Mouse (Mus musculus) forebrain, embryonic 14.5 days (tissue): ENCODE measurements around the gene Pik3r1. TPM values are rescaled to one million over a fixed set of nuclear protein-coding genes. Genes with fewer than 3 reads are reported as not detected.

ENCODE experiments used
- ATAC-seq: fragments of 200-750 bp; cut with Nextera tagmentation; 2 replicates; pipeline ENCODE4 v1.8.0; 2017; ENCODE audit warnings: mild to moderate bottlenecking, moderate library complexity
- DNase-seq: peaks from one replicate; pipeline ENCODE4 v3.0.0-alpha.2; 2015; ENCODE audit warnings: low spot score
- H3K27ac ChIP-seq: fragments of 300-500 bp; sonication (generic); 2 replicates; pipeline ENCODE4 v1.5.1; 2014; ENCODE audit warnings: low read depth, mild to moderate bottlenecking, control low read depth, low read length, moderate library complexity
- H3K27me3 ChIP-seq: fragments of 300-500 bp; sonication (generic); replicated peaks from 2 replicates; pipeline ENCODE4 v1.6.1; 2014; ENCODE audit warnings: low read length, control low read depth, mixed read lengths; ENCODE audit not compliant: control insufficient read depth, insufficient read depth
- H3K36me3 ChIP-seq: fragments of 300-500 bp; sonication (generic); 2 replicates; pipeline ENCODE4 v1.6.1; 2014; ENCODE audit warnings: low read length, control low read depth; ENCODE audit not compliant: control insufficient read depth, insufficient read depth
- H3K4me1 ChIP-seq: fragments of 300-500 bp; sonication (generic); 2 replicates; pipeline ENCODE4 v1.6.1; 2014; ENCODE audit warnings: antibody characterized with exemption, low read length, control low read depth; ENCODE audit not compliant: control insufficient read depth, insufficient read depth
- H3K4me2 ChIP-seq: fragments of 300-500 bp; sonication (generic); 2 replicates; pipeline ENCODE4 v1.6.1; 2014; ENCODE audit warnings: mild to moderate bottlenecking, control low read depth, low read length
- H3K4me3 ChIP-seq: fragments of 300-500 bp; sonication (generic); 2 replicates; pipeline ENCODE4 v1.5.1; 2014; ENCODE audit warnings: low read depth, low read length, control low read depth
- H3K9ac ChIP-seq: fragments of 300-500 bp; sonication (generic); 2 replicates; pipeline ENCODE4 v1.6.1; 2014; ENCODE audit warnings: mild to moderate bottlenecking, low read length, control low read depth, moderate library complexity
- H3K9me3 ChIP-seq: fragments of 300-500 bp; sonication (generic); replicated peaks from 2 replicates; pipeline ENCODE4 v1.6.1; 2016; ENCODE audit warnings: low read length, control low read depth, mixed read lengths; ENCODE audit not compliant: control insufficient read depth
- WGBS: fragments of 180-500 bp; shearing (Covaris S2); extraction: QIAGEN DNeasy Blood & Tissue Kit; methylation state at CpG from one replicate; pipeline ENCODE4 v1.1.7; 2014; 5-methylcytosine and 5-hydroxymethylcytosine counted together
- polyA plus RNA-seq: library from polyadenylated mRNA; unstranded; fragments of >200 nt; fragmentation: Nextera tagmentation; extraction: Ambion mirVana; gene quantifications from 2 replicates; pipeline ENCODE4 v1.2.1, GENCODE M21; 2014

The Pik3r1 gene
- polyA plus RNA-seq, 1 experiment from 2014 or later = 26.8 TPM

- no peak for ATAC-seq
- H3K36me3 ChIP-seq = no peaks in the 10 kb centered on the region
Measured at GRCm38 (mm10) chr13:101635837-101636236, 132.2 kb downstream of the Pik3r1 start.

GRCm38 (mm10) chr13:101634420-101634819 is 133.6 kb downstream of the Pik3r1 start:
- H3K36me3 ChIP-seq = no peaks in the 10 kb centered on the region
- no peak overlapping the region for H3K27ac ChIP-seq
- H3K9ac ChIP-seq = no peak overlapping the region
- ATAC-seq (no peak), DNase-seq (no peak)
- H3K27me3 ChIP-seq = no peaks in the 10 kb centered on the region
- H3K4me2 ChIP-seq = no peak overlapping the region
- H3K4me1 ChIP-seq = peaks cover 4% of the 10 kb centered on the region
- no peak overlapping the region for H3K4me3 ChIP-seq
- H3K9me3 ChIP-seq = no peaks in the 10 kb centered on the region

More at GRCm38 (mm10) chr13:101635837-101636236, 132.2 kb downstream of the Pik3r1 start:
- Histone ChIP-seq H3K9ac (no peak overlapping the region), H3K9me3 (no peaks in the 10 kb centered on the region), H3K27ac (no peak overlapping the region), H3K4me3 (no peak overlapping the region), H3K4me2 (no peak overlapping the region), H3K4me1 (peaks cover 4% of the 10 kb centered on the region), H3K27me3 (no peaks in the 10 kb centered on the region)
- DNase-seq = no peak
- WGBS = 72% methylated on average over 1 of the region's 1 CpGs

GRCm38 (mm10) chr13:101633620-101634019 is 134.4 kb downstream of the Pik3r1 start:
- Histone ChIP-seq H3K4me3 (no peak overlapping the region), H3K36me3 (no peaks in the 10 kb centered on the region), H3K27ac (no peak overlapping the region), H3K4me2 (no peak overlapping the region), H3K4me1 (peaks cover 4% of the 10 kb centered on the region), H3K27me3 (no peaks in the 10 kb centered on the region), H3K9ac (no peak overlapping the region), H3K9me3 (no peaks in the 10 kb centered on the region)
- no peak for DNase-seq
- ATAC-seq = no peak

GRCm38 (mm10) chr13:101632771-101633170 is 135.2 kb downstream of the Pik3r1 start:
- ATAC-seq (no peak), DNase-seq (no peak)
- Histone ChIP-seq H3K9me3 (no peaks in the 10 kb centered on the region), H3K27me3 (no peaks in the 10 kb centered on the region), H3K27ac (no peak overlapping the region), H3K4me3 (no peak overlapping the region), H3K36me3 (no peaks in the 10 kb centered on the region), H3K9ac (no peak overlapping the region), H3K4me2 (no peak overlapping the region), H3K4me1 (peaks cover 4% of the 10 kb centered on the region)
- WGBS = 83% methylated on average over 4 of the region's 4 CpGs

- no peak overlapping the region for H3K4me3 ChIP-seq
- H3K9me3 ChIP-seq = no peaks in the 10 kb centered on the region
- DNase-seq (peak; percentile 15), ATAC-seq (no peak)
- no peak overlapping the region for H3K27ac ChIP-seq
- H3K36me3 ChIP-seq = no peaks in the 10 kb centered on the region
- H3K4me2 ChIP-seq = no peak overlapping the region
- H3K27me3 ChIP-seq = no peaks in the 10 kb centered on the region
- H3K4me1 ChIP-seq = peaks cover 4% of the 10 kb centered on the region
- 37% methylated on average over 7 of the region's 7 CpGs for WGBS
- H3K9ac ChIP-seq = no peak overlapping the region
Measured at GRCm38 (mm10) chr13:101631561-101631960, 136.5 kb downstream of the Pik3r1 start.
